Comparison of ENCODE assay signal across 51 mouse cellular contexts in genomic region chrX:21115520-21115919, GRCm38 (mm10). TPM values are rescaled to one million over a fixed set of nuclear protein-coding genes. Genes with fewer than 3 reads are reported as not detected.
"Had no signal": no experiment of that assay in that cellular context is flagged by ENCODE, and none has a peak within 500 bp of the region (broad histone marks: within the 10 kb centered on the region; RNA-seq: fewer than 3 reads in every experiment).

Ssxa1 (plus strand) TSS chrX:21115820.

- H3K27me3 ChIP-seq: heart, embryonic 12.5 days; heart, embryonic 13.5 days; heart, embryonic 15.5 days; hindbrain, embryonic 12.5 days; hindbrain, embryonic 13.5 days; hindbrain, embryonic 15.5 days; intestine, embryonic 15.5 days; kidney, embryonic 15.5 days had no signal

- ATAC-seq: hindbrain, embryonic 16.5 days; hindbrain, postnatal 0 days; inflammation-experienced regulatory T-cells, adult 6 months; intestine, embryonic 15.5 days; intestine, embryonic 16.5 days; intestine, postnatal 0 days had no signal

- H3K36me3 ChIP-seq: heart, embryonic 10.5 days; heart, embryonic 12.5 days; heart, embryonic 13.5 days; heart, embryonic 15.5 days; hindbrain, embryonic 10.5 days; hindbrain, embryonic 12.5 days; hindbrain, embryonic 13.5 days; hindbrain, embryonic 15.5 days; intestine, embryonic 15.5 days; kidney, embryonic 15.5 days had no signal

- H3K9me3 ChIP-seq: heart, embryonic 10.5 days; heart, embryonic 12.5 days; heart, embryonic 13.5 days; heart, embryonic 15.5 days; hindbrain, embryonic 10.5 days; hindbrain, embryonic 12.5 days; hindbrain, embryonic 13.5 days; hindbrain, embryonic 15.5 days; intestine, embryonic 15.5 days; kidney, embryonic 15.5 days had no signal

- H3K4me1 ChIP-seq: heart, embryonic 10.5 days; heart, embryonic 12.5 days; heart, embryonic 13.5 days; heart, embryonic 15.5 days; hindbrain, embryonic 10.5 days; hindbrain, embryonic 12.5 days; hindbrain, embryonic 13.5 days; hindbrain, embryonic 15.5 days; intestine, embryonic 15.5 days; kidney, embryonic 15.5 days had no signal

- H3K4me3 ChIP-seq: heart, embryonic 10.5 days; heart, embryonic 12.5 days; heart, embryonic 13.5 days; heart, embryonic 15.5 days; hindbrain, embryonic 10.5 days; hindbrain, embryonic 12.5 days; hindbrain, embryonic 13.5 days; hindbrain, embryonic 15.5 days; intestine, embryonic 15.5 days; kidney, embryonic 15.5 days; layer of hippocampus, adult 2 months had no signal

- DNase-seq: heart, postnatal 10 days; heart, postnatal 14 days; heart, postnatal 36 days; heart, postnatal 4 days; kidney, adult 11 months; kidney, adult 18-20 months; kidney, adult 2 months; kidney, adult 8-10 months; kidney, adult 9 months; kidney, postnatal 10 days; kidney, postnatal 14 days; kidney, postnatal 25 days; kidney, postnatal 36 days; kidney, postnatal 4 days; layer of hippocampus, adult 9-11 months; layer of hippocampus, postnatal 36 days had no signal

- H3K9ac ChIP-seq: heart, embryonic 12.5 days; heart, embryonic 13.5 days; heart, embryonic 15.5 days; hindbrain, embryonic 12.5 days; hindbrain, embryonic 13.5 days; hindbrain, embryonic 14.5 days; hindbrain, embryonic 15.5 days; intestine, embryonic 15.5 days; kidney, embryonic 15.5 days had no signal

- H3K4me2 ChIP-seq: heart, embryonic 11.5 days; heart, embryonic 12.5 days; heart, embryonic 13.5 days; heart, embryonic 15.5 days; hindbrain, embryonic 12.5 days; hindbrain, embryonic 13.5 days; hindbrain, embryonic 14.5 days; hindbrain, embryonic 15.5 days; intestine, embryonic 15.5 days; kidney, embryonic 15.5 days had no signal

- H3K27ac ChIP-seq: heart, embryonic 10.5 days; heart, embryonic 13.5 days; heart, embryonic 15.5 days; hindbrain, embryonic 10.5 days; hindbrain, embryonic 12.5 days; hindbrain, embryonic 13.5 days; hindbrain, embryonic 14.5 days; hindbrain, embryonic 15.5 days; hindbrain, postnatal 0 days; intestine, embryonic 15.5 days; kidney, embryonic 15.5 days; kidney, postnatal 0 days; layer of hippocampus, adult 2 months had no signal

RNA-seq across cellular contexts. Expression of gene Ssxa1, which starts in this region (rescaled TPM):
- total RNA-seq: heart, postnatal 10 days; heart, postnatal 14 days; heart, postnatal 25 days; heart, postnatal 36 days; heart, postnatal 4 days; hematopoietic stem cell, adult 5-6 weeks; hindbrain, postnatal 0 days; layer of hippocampus, adult 18-20 months; layer of hippocampus, adult 2 months; layer of hippocampus, adult 8-10 months; layer of hippocampus, postnatal 10 days; layer of hippocampus, postnatal 14 days; layer of hippocampus, postnatal 25 days; layer of hippocampus, postnatal 36 days; left cerebral cortex, adult 18-20 months had no signal
- polyA plus RNA-seq: heart, embryonic 10.5 days; heart, embryonic 11.5 days; heart, embryonic 12.5 days; heart, embryonic 13.5 days; heart, embryonic 14.5 days; heart, embryonic 15.5 days; heart, embryonic 16.5 days; heart, postnatal 0 days; hindbrain, embryonic 10.5 days; hindbrain, embryonic 11.5 days; hindbrain, embryonic 12.5 days; hindbrain, embryonic 13.5 days; hindbrain, embryonic 14.5 days; hindbrain, embryonic 15.5 days; hindbrain, embryonic 16.5 days; hindbrain, postnatal 0 days; inflammation-experienced regulatory T-cells, adult 6 months; intestine, embryonic 14.5 days; intestine, embryonic 15.5 days; intestine, embryonic 16.5 days; intestine, postnatal 0 days; kidney, adult 2 months; kidney, embryonic 14.5 days; kidney, embryonic 15.5 days; kidney, embryonic 16.5 days; kidney, postnatal 0 days; large intestine, adult 2 months had no signal
